Mouse (Mus musculus): ENCODE data around the gene Mtfr1l. TPM values are rescaled to one million over a fixed set of nuclear protein-coding genes. Genes with fewer than 3 reads are reported as not detected.

Mtfr1l gene
- polyA plus RNA-seq, 1 experiment from 2014 or later = 53.7 TPM

DNA sequence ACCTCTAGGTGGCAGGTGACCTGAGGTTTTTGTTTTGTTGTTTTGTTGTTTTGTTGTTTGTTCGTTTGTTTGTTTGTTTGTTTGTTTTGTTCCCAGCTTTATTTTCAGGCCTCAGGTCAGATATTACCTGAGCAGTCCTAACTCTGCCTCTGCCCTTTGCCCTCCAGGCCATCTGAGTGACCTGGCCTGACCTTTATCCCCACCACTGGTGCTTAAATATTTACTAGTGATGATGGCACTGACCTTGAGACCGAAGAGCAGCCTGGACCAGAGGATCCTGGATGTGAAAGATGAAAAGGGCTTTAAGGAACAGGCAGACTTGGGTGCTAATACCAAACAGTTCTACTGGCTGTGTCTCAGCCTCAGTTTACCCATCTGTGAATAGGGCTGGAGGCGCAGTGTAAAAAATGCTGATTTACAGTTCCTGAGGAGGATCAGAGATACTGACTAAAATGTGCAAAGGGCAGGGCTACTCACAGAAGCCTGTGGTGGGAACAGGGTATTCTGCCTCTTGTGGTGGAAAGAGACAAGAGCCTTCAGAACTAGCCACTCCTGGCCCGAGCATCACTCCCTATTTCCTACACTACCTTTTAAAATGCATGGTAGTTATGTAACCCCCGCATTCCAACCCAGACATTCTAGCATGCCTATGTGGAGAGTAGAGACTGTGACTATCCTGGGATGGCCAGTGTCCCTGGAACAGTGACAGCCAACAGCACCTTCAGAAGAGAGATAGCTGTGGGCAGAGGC lies 49.9 kb downstream of the Mtfr1l start:
- no peak overlapping the region for H3K27ac ChIP-seq
- peaks cover 21% of the 10 kb centered on the region for H3K27me3 ChIP-seq
- WGBS (ENCODE audit: insufficient replicate concordance) = 60% methylated on average over 5 of the region's 5 CpGs
- no peak for ATAC-seq (ENCODE audit: low read depth)
- DNase-seq = no peak
- H3K4me3 ChIP-seq (replicated peaks) = no peak overlapping the region
- peaks cover 19% of the 10 kb centered on the region for H3K4me1 ChIP-seq (replicated peaks)
- no peaks in the 10 kb centered on the region for H3K9me3 ChIP-seq (replicated peaks)
- no peak overlapping the region for H3K4me2 ChIP-seq
- no peak overlapping the region for H3K9ac ChIP-seq
- H3K36me3 ChIP-seq = no peaks in the 10 kb centered on the region

GRCm38 (mm10) chr4:134484231-134484630 lies 51.0 kb downstream of the Mtfr1l start:
- Histone ChIP-seq H3K4me1 (replicated peaks) (peaks cover 8% of the 10 kb centered on the region), H3K4me2 (no peak overlapping the region), H3K9me3 (replicated peaks) (no peaks in the 10 kb centered on the region), H3K36me3 (no peaks in the 10 kb centered on the region), H3K27ac (no peak overlapping the region), H3K27me3 (peaks cover 21% of the 10 kb centered on the region), H3K4me3 (replicated peaks) (no peak overlapping the region), H3K9ac (no peak overlapping the region)
- 66% methylated on average over 10 of the region's 10 CpGs for WGBS (ENCODE audit: insufficient replicate concordance)
- no peak for DNase-seq
- ATAC-seq (ENCODE audit: low read depth) = no peak

GRCm38 (mm10) chr4:134483696-134484095 lies 51.5 kb downstream of the Mtfr1l start:
- WGBS (ENCODE audit: insufficient replicate concordance) = 52% methylated on average over 6 of the region's 6 CpGs
- Histone ChIP-seq H3K27me3 (peaks cover 21% of the 10 kb centered on the region), H3K36me3 (no peaks in the 10 kb centered on the region), H3K4me3 (replicated peaks) (no peak overlapping the region), H3K4me1 (replicated peaks) (peaks cover 6% of the 10 kb centered on the region; the same call in 1 of the 2 replicates), H3K27ac (no peak overlapping the region), H3K9me3 (replicated peaks) (no peaks in the 10 kb centered on the region), H3K9ac (no peak overlapping the region), H3K4me2 (no peak overlapping the region)
- ATAC-seq (ENCODE audit: low read depth) (no peak), DNase-seq (no peak)

- ATAC-seq (ENCODE audit: low read depth) = no peak
- no peak overlapping the region for H3K27ac ChIP-seq
- H3K4me3 ChIP-seq (replicated peaks) = no peak overlapping the region
- H3K9me3 ChIP-seq (replicated peaks) = no peaks in the 10 kb centered on the region
- WGBS (ENCODE audit: insufficient replicate concordance) = 63% methylated on average over 6 of the region's 6 CpGs
- H3K9ac ChIP-seq = no peak overlapping the region
- no peaks in the 10 kb centered on the region for H3K36me3 ChIP-seq
- no peak overlapping the region for H3K4me2 ChIP-seq
- no peak for DNase-seq
- peaks cover 21% of the 10 kb centered on the region for H3K27me3 ChIP-seq
- H3K4me1 ChIP-seq (replicated peaks) = peaks cover 6% of the 10 kb centered on the region; the same call in 1 of the 2 replicates
These were observed 52.0 kb downstream of the Mtfr1l start for GRCm38 (mm10) chr4:134483078-134483688.

- peaks cover 9% of the 10 kb centered on the region; the same call in 1 of the 2 replicates for H3K4me1 ChIP-seq (replicated peaks)
- no peak overlapping the region for H3K9ac ChIP-seq
- no peak for DNase-seq
- no peaks in the 10 kb centered on the region for H3K36me3 ChIP-seq
- ATAC-seq (ENCODE audit: low read depth) = no peak
- H3K27ac ChIP-seq = no peak overlapping the region
- 61% methylated on average over 8 of the region's 8 CpGs for WGBS (ENCODE audit: insufficient replicate concordance)
- H3K4me2 ChIP-seq = no peak overlapping the region
- H3K27me3 ChIP-seq = peaks cover 21% of the 10 kb centered on the region
- no peaks in the 10 kb centered on the region for H3K9me3 ChIP-seq (replicated peaks)
- no peak overlapping the region for H3K4me3 ChIP-seq (replicated peaks)
These were observed 52.7 kb downstream of the Mtfr1l start for GRCm38 (mm10) chr4:134482442-134482841.

- DNase-seq (no peak), ATAC-seq (ENCODE audit: low read depth) (no peak)
- no peak overlapping the region for H3K4me2 ChIP-seq
- no peak overlapping the region for H3K4me3 ChIP-seq (replicated peaks)
- no peaks in the 10 kb centered on the region for H3K9me3 ChIP-seq (replicated peaks)
- 42% methylated on average over 6 of the region's 6 CpGs for WGBS (ENCODE audit: insufficient replicate concordance)
- H3K4me1 ChIP-seq (replicated peaks) = peaks cover 9% of the 10 kb centered on the region; the same call in 1 of the 2 replicates
- H3K27ac ChIP-seq = no peak overlapping the region; the same call in 1 of the 2 replicates
- H3K27me3 ChIP-seq = peaks cover 21% of the 10 kb centered on the region
- peaks cover 5% of the 10 kb centered on the region for H3K36me3 ChIP-seq
- no peak overlapping the region for H3K9ac ChIP-seq
These were observed 53.9 kb downstream of the Mtfr1l start for GRCm38 (mm10) chr4:134481270-134481669.

DNA sequence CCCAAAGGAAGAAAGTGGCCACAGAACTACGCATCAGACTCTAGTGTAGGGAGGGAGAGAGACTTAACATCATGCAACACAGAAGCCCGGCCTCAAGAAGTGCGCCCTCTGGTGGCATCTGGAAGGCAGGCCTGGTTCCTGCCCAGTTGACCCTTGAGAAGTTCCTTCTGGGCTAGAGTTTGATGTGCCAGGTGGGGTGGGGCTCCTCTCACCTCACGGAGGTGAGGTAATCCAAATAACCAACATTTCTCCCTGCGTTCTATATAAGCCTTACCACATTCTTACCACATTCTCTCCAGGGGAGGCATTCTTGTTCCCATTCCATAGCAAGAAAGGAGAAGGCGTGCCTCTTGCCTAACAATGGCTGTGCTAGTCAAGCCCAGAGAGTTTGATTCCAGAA lies 54.3 kb downstream of the Mtfr1l start:
- H3K27me3 ChIP-seq = peaks cover 21% of the 10 kb centered on the region
- no peaks in the 10 kb centered on the region for H3K9me3 ChIP-seq (replicated peaks)
- peaks cover 9% of the 10 kb centered on the region for H3K36me3 ChIP-seq
- ATAC-seq (ENCODE audit: low read depth) (no peak; the same call in 1 of the 2 replicates), DNase-seq (peak; percentile 49)
- no peak overlapping the region for H3K9ac ChIP-seq
- H3K4me1 ChIP-seq (replicated peaks) = peaks cover 9% of the 10 kb centered on the region; the same call in 1 of the 2 replicates
- no peak overlapping the region for H3K27ac ChIP-seq
- WGBS (ENCODE audit: insufficient replicate concordance) = 15% methylated on average over 6 of the region's 6 CpGs
- H3K4me3 ChIP-seq (replicated peaks) = no peak overlapping the region
- no peak overlapping the region for H3K4me2 ChIP-seq

GRCm38 (mm10) chr4:134479839-134480238 lies 55.3 kb downstream of the Mtfr1l start:
- ATAC-seq (ENCODE audit: low read depth) = no peak

DNA sequence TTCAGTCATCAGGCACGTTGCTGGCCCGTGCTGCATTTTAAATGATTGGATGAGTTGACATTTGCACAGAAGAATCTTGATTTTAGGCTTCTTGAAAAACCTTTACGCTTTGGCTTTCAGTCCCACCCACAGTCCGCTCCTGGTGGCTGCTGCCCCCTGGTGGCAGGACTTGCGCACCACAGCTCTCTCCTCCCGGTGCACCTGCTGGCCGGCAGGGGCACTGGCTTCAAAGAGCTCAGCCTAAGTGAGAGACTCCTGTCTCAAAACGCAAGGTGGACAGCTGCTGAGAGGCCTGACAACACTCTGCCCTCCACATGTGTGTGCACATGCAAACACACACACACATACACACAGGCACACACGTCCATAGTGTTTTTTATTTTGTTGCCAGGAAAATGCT lies 57.2 kb downstream of the Mtfr1l start:
- Histone ChIP-seq H3K4me2 (0 out of 2 replicates have a peak overlapping the region, but pooled peaks have one; percentile 12), H3K27me3 (peaks cover 11% of the 10 kb centered on the region), H3K9ac (no peak overlapping the region), H3K36me3 (peaks cover 33% of the 10 kb centered on the region), H3K4me3 (replicated peaks) (no peak overlapping the region), H3K27ac (no peak overlapping the region), H3K9me3 (replicated peaks) (no peaks in the 10 kb centered on the region), H3K4me1 (replicated peaks) (peaks cover 7% of the 10 kb centered on the region; the same call in 1 of the 2 replicates)
- WGBS (ENCODE audit: insufficient replicate concordance) = 5% methylated on average over 9 of the region's 9 CpGs
- DNase-seq = peak; percentile 81
- ATAC-seq (ENCODE audit: low read depth) = peak; percentile 54

More at GRCm38 (mm10) chr4:134479839-134480238, 55.3 kb downstream of the Mtfr1l start:
- Histone ChIP-seq H3K4me3 (replicated peaks) (no peak overlapping the region), H3K9me3 (replicated peaks) (no peaks in the 10 kb centered on the region), H3K36me3 (peaks cover 19% of the 10 kb centered on the region), H3K9ac (no peak overlapping the region), H3K27me3 (peaks cover 21% of the 10 kb centered on the region), H3K4me2 (no peak overlapping the region), H3K27ac (no peak overlapping the region), H3K4me1 (replicated peaks) (peaks cover 7% of the 10 kb centered on the region; the same call in 1 of the 2 replicates)
- WGBS (ENCODE audit: insufficient replicate concordance) = 72% methylated on average over 4 of the region's 4 CpGs
- DNase-seq = no peak

DNA sequence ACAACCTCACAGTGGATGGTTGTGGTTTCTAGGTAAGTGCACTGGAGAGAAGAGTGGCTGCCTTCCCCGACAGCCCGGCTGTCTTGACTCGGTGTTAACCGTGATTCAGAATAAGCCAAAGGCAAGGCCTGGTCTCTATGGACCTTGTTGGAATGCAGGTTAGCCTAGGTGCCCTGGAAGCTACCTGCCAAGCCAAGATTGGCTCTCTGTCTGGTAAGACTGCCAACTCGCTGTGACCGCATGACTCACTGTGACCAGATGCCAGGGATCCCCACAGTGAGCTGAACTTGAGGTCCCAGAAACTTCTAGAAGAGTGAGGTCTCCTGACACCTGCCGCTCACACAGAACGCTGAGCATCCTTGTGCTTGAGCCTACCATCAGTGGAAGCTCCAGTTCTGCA lies 58.3 kb downstream of the Mtfr1l start:
- peaks cover 45% of the 10 kb centered on the region for H3K36me3 ChIP-seq
- H3K4me1 ChIP-seq (replicated peaks) = peaks cover 9% of the 10 kb centered on the region; the same call in 1 of the 2 replicates
- H3K27me3 ChIP-seq = peaks cover 5% of the 10 kb centered on the region; the same call in 1 of the 2 replicates
- ATAC-seq (ENCODE audit: low read depth) (no peak), DNase-seq (no peak)
- no peak overlapping the region for H3K27ac ChIP-seq
- H3K4me3 ChIP-seq (replicated peaks) = no peak overlapping the region
- no peaks in the 10 kb centered on the region for H3K9me3 ChIP-seq (replicated peaks)
- 89% methylated on average over 8 of the region's 8 CpGs for WGBS (ENCODE audit: insufficient replicate concordance)
- no peak overlapping the region for H3K9ac ChIP-seq
- no peak overlapping the region for H3K4me2 ChIP-seq

All from liver, embryonic 13.5 days (tissue).